Mouse (Mus musculus): ENCODE data around the gene Dock4. TPM values are rescaled to one million over a fixed set of nuclear protein-coding genes. Genes with fewer than 3 reads are reported as not detected.

Dock4 gene
- polyA plus RNA-seq, 1 experiment from 2014 or later = 13.9 TPM

GRCm38 (mm10) chr12:40508416-40508815 lies 62.7 kb downstream of the Dock4 start:
- Histone ChIP-seq H3K4me3 (ENCODE audit: low read depth, low read length) (no peak overlapping the region), H3K27me3 (ENCODE audit: control insufficient read depth, insufficient read depth, low read length) (no peaks in the 10 kb centered on the region), H3K27ac (ENCODE audit: low read length) (no peak overlapping the region), H3K9me3 (ENCODE audit: control insufficient read depth, low read depth, low read length) (no peaks in the 10 kb centered on the region), H3K4me2 (replicated peaks; ENCODE audit: low read depth, low read length) (no peak overlapping the region), H3K4me1 (ENCODE audit: control insufficient read depth, insufficient read depth, low read length) (peaks cover 1% of the 10 kb centered on the region; the same call in 1 of the 2 replicates), H3K9ac (replicated peaks; ENCODE audit: low read depth, low read length) (no peak overlapping the region), H3K36me3 (ENCODE audit: control insufficient read depth, insufficient read depth, low read length) (no peaks in the 10 kb centered on the region)
- 67% methylated on average over 8 of the region's 8 CpGs for WGBS
- no peak for ATAC-seq (ENCODE audit: insufficient number of reproducible peaks, insufficient read depth, low FRiP score, low read depth)

- ATAC-seq (ENCODE audit: insufficient number of reproducible peaks, insufficient read depth, low FRiP score, low read depth) = no peak
- H3K27me3 ChIP-seq (ENCODE audit: control insufficient read depth, insufficient read depth, low read length) = no peaks in the 10 kb centered on the region
- H3K4me2 ChIP-seq (replicated peaks; ENCODE audit: low read depth, low read length) = no peak overlapping the region
- no peak overlapping the region for H3K4me3 ChIP-seq (ENCODE audit: low read depth, low read length)
- no peaks in the 10 kb centered on the region for H3K36me3 ChIP-seq (ENCODE audit: control insufficient read depth, insufficient read depth, low read length)
- no peak overlapping the region for H3K9ac ChIP-seq (replicated peaks; ENCODE audit: low read depth, low read length)
- WGBS = 53% methylated on average over 8 of the region's 8 CpGs
- no peak overlapping the region for H3K27ac ChIP-seq (ENCODE audit: low read length)
- no peaks in the 10 kb centered on the region for H3K4me1 ChIP-seq (ENCODE audit: control insufficient read depth, insufficient read depth, low read length)
- H3K9me3 ChIP-seq (ENCODE audit: control insufficient read depth, low read depth, low read length) = no peaks in the 10 kb centered on the region
Observed at GRCm38 (mm10) chr12:40511643-40512369, 66.1 kb downstream of the Dock4 start.

GRCm38 (mm10) chr12:40512370-40512693 lies 66.6 kb downstream of the Dock4 start:
- H3K36me3 ChIP-seq (ENCODE audit: control insufficient read depth, insufficient read depth, low read length) = no peaks in the 10 kb centered on the region
- H3K9me3 ChIP-seq (ENCODE audit: control insufficient read depth, low read depth, low read length) = no peaks in the 10 kb centered on the region
- no peaks in the 10 kb centered on the region for H3K27me3 ChIP-seq (ENCODE audit: control insufficient read depth, insufficient read depth, low read length)
- no peaks in the 10 kb centered on the region for H3K4me1 ChIP-seq (ENCODE audit: control insufficient read depth, insufficient read depth, low read length)
- no peak overlapping the region for H3K9ac ChIP-seq (replicated peaks; ENCODE audit: low read depth, low read length)
- no peak overlapping the region for H3K4me2 ChIP-seq (replicated peaks; ENCODE audit: low read depth, low read length)
- WGBS = 80% methylated on average over 2 of the region's 2 CpGs
- no peak for ATAC-seq (ENCODE audit: insufficient number of reproducible peaks, insufficient read depth, low FRiP score, low read depth)
- no peak overlapping the region for H3K27ac ChIP-seq (ENCODE audit: low read length)
- no peak overlapping the region for H3K4me3 ChIP-seq (ENCODE audit: low read depth, low read length)

GRCm38 (mm10) chr12:40512994-40513393 lies 67.2 kb downstream of the Dock4 start:
- ATAC-seq (ENCODE audit: insufficient number of reproducible peaks, insufficient read depth, low FRiP score, low read depth) = no peak
- 75% methylated on average over 7 of the region's 7 CpGs for WGBS
- H3K27me3 ChIP-seq (ENCODE audit: control insufficient read depth, insufficient read depth, low read length) = no peaks in the 10 kb centered on the region
- H3K4me3 ChIP-seq (ENCODE audit: low read depth, low read length) = no peak overlapping the region
- no peaks in the 10 kb centered on the region for H3K4me1 ChIP-seq (ENCODE audit: control insufficient read depth, insufficient read depth, low read length)
- H3K9me3 ChIP-seq (ENCODE audit: control insufficient read depth, low read depth, low read length) = no peaks in the 10 kb centered on the region
- H3K27ac ChIP-seq (ENCODE audit: low read length) = no peak overlapping the region
- H3K4me2 ChIP-seq (replicated peaks; ENCODE audit: low read depth, low read length) = no peak overlapping the region
- no peak overlapping the region for H3K9ac ChIP-seq (replicated peaks; ENCODE audit: low read depth, low read length)
- H3K36me3 ChIP-seq (ENCODE audit: control insufficient read depth, insufficient read depth, low read length) = no peaks in the 10 kb centered on the region

- no peak for ATAC-seq (ENCODE audit: insufficient number of reproducible peaks, insufficient read depth, low FRiP score, low read depth)
- H3K27me3 ChIP-seq (ENCODE audit: control insufficient read depth, insufficient read depth, low read length) = no peaks in the 10 kb centered on the region
- WGBS = 74% methylated on average over 6 of the region's 6 CpGs
- H3K27ac ChIP-seq (ENCODE audit: low read length) = no peak overlapping the region
- no peaks in the 10 kb centered on the region for H3K9me3 ChIP-seq (ENCODE audit: control insufficient read depth, low read depth, low read length)
- H3K4me2 ChIP-seq (replicated peaks; ENCODE audit: low read depth, low read length) = no peak overlapping the region
- H3K36me3 ChIP-seq (ENCODE audit: control insufficient read depth, insufficient read depth, low read length) = no peaks in the 10 kb centered on the region
- H3K4me3 ChIP-seq (ENCODE audit: low read depth, low read length) = no peak overlapping the region
- H3K4me1 ChIP-seq (ENCODE audit: control insufficient read depth, insufficient read depth, low read length) = no peaks in the 10 kb centered on the region
- no peak overlapping the region for H3K9ac ChIP-seq (replicated peaks; ENCODE audit: low read depth, low read length)
Observed at GRCm38 (mm10) chr12:40514021-40514420, 68.3 kb downstream of the Dock4 start.

GRCm38 (mm10) chr12:40522468-40522867 lies 76.7 kb downstream of the Dock4 start:
- Histone ChIP-seq H3K4me2 (replicated peaks; ENCODE audit: low read depth, low read length) (no peak overlapping the region), H3K27ac (ENCODE audit: low read length) (no peak overlapping the region), H3K36me3 (ENCODE audit: control insufficient read depth, insufficient read depth, low read length) (no peaks in the 10 kb centered on the region), H3K4me1 (ENCODE audit: control insufficient read depth, insufficient read depth, low read length) (no peaks in the 10 kb centered on the region), H3K9ac (replicated peaks; ENCODE audit: low read depth, low read length) (no peak overlapping the region), H3K9me3 (ENCODE audit: control insufficient read depth, low read depth, low read length) (no peaks in the 10 kb centered on the region), H3K4me3 (ENCODE audit: low read depth, low read length) (no peak overlapping the region), H3K27me3 (ENCODE audit: control insufficient read depth, insufficient read depth, low read length) (no peaks in the 10 kb centered on the region)
- WGBS = 90% methylated on average over 4 of the region's 4 CpGs
- ATAC-seq (ENCODE audit: insufficient number of reproducible peaks, insufficient read depth, low FRiP score, low read depth) = no peak

- Histone ChIP-seq H3K36me3 (ENCODE audit: control insufficient read depth, insufficient read depth, low read length) (no peaks in the 10 kb centered on the region), H3K9ac (replicated peaks; ENCODE audit: low read depth, low read length) (no peak overlapping the region), H3K27me3 (ENCODE audit: control insufficient read depth, insufficient read depth, low read length) (no peaks in the 10 kb centered on the region), H3K27ac (ENCODE audit: low read length) (no peak overlapping the region), H3K4me2 (replicated peaks; ENCODE audit: low read depth, low read length) (no peak overlapping the region), H3K9me3 (ENCODE audit: control insufficient read depth, low read depth, low read length) (no peaks in the 10 kb centered on the region), H3K4me3 (ENCODE audit: low read depth, low read length) (no peak overlapping the region), H3K4me1 (ENCODE audit: control insufficient read depth, insufficient read depth, low read length) (no peaks in the 10 kb centered on the region)
- 89% methylated on average over 4 of the region's 4 CpGs for WGBS
- no peak for ATAC-seq (ENCODE audit: insufficient number of reproducible peaks, insufficient read depth, low FRiP score, low read depth)
Observed at GRCm38 (mm10) chr12:40523020-40523419, 77.3 kb downstream of the Dock4 start.

- Histone ChIP-seq H3K4me3 (ENCODE audit: low read depth, low read length) (no peak overlapping the region), H3K36me3 (ENCODE audit: control insufficient read depth, insufficient read depth, low read length) (no peaks in the 10 kb centered on the region), H3K27ac (ENCODE audit: low read length) (no peak overlapping the region), H3K27me3 (ENCODE audit: control insufficient read depth, insufficient read depth, low read length) (no peaks in the 10 kb centered on the region), H3K4me1 (ENCODE audit: control insufficient read depth, insufficient read depth, low read length) (no peaks in the 10 kb centered on the region), H3K4me2 (replicated peaks; ENCODE audit: low read depth, low read length) (no peak overlapping the region), H3K9ac (replicated peaks; ENCODE audit: low read depth, low read length) (no peak overlapping the region), H3K9me3 (ENCODE audit: control insufficient read depth, low read depth, low read length) (no peaks in the 10 kb centered on the region)
- ATAC-seq (ENCODE audit: insufficient number of reproducible peaks, insufficient read depth, low FRiP score, low read depth) = no peak
- WGBS = 80% methylated on average over 3 of the region's 3 CpGs
Observed at GRCm38 (mm10) chr12:40525045-40525444, 79.3 kb downstream of the Dock4 start.

Measured in stomach, embryonic 14.5 days (tissue).